Mouse (Mus musculus): Measurements from ENCODE around the gene Best2.

- no peak for TF ChIP-seq CTCF (IDR thresholded peaks at IDR 0.05; ENCODE audit: insufficient read depth, low read length)
- TF ChIP-seq POLR2A (IDR thresholded peaks at IDR 0.05; ENCODE audit: borderline replicate concordance, extremely low read depth, low read depth, low read length): no peak
Observed at GRCm38 (mm10) chr8:84996978-84997377, 17.4 kb downstream of the Best2 start.
